Mouse (Mus musculus) heart, postnatal 0 days (tissue): ENCODE measurements around the gene E2f4.

Source experiments
- CTCF ChIP-seq: IDR thresholded peaks from 2 replicates; pipeline ENCODE4 v1.5.1; 2016; ENCODE audit warnings: antibody characterized with exemption, control low read depth, low read depth
- EP300 ChIP-seq: IDR thresholded peaks from 2 replicates; pipeline ENCODE4 v1.6.1; 2016; ENCODE audit warnings: antibody characterized with exemption, low read depth

DNA sequence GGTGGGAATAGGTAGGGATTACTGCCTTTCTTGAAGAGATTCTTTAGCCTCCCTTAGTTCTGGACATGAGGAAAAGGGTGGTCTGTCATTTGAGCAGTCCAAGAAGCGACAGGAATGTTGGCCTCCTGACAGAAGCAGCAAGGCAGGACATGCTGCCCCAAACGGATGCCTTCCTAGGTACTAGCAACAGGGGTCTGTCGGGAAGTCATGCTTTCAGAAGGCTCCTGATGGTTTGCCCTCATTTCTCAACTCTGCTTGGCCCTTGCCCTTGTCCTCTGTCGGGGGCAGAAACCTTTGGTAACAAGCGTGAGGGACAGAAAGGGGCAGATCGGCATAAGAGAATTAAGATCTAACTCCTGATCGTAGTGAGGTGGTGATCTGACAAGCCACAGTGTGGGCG is 12.7 kb downstream of the E2f4 start:
- TF ChIP-seq CTCF, result no peak
- no peak for TF ChIP-seq EP300
